Mouse (Mus musculus): ENCODE measurements at regions not wholly inside any gene's neighbourhood (a gene's known extent, or its start where the extent isn't known, plus 50 kb on each side); places are given as distances from the start of the nearest gene placed in this dataset.
"Not testable (repeated sequence)": the region's sequence is repeated elsewhere in the genome, so short reads cannot be mapped to it uniquely, and the experiment has no call there.

DNA sequence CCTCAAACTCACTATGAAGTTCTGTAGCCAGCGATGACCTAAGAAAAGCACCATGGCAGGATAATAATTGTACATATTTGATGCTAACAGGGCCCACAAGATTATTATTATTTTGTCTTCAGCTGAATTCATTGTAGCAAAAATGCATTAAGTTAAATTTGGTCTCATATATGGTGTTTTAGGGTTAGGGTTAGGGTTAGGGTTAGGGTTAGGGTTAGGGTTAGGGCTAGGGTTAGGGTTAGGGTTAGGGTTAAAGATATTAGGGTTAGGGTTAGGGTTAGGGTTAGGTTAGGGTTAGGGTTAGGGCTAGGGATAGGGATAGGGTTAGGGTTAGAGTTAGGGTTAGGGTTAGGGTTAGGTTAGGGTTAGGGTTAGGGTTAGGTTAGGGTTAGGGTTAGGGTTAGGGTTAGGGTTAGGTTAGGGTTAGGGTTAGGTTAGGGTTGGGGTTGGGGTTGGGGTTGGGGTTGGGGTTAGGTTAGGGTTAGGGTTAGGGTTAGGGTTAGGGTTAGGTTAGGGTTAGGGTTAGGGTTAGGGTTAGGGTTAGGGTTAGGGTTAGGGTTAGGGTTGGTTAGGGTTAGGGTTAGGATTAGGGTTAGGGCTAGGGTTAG is 62.0 kb upstream of the Adgrl2 start:
- not testable (repeated sequence) for TF ChIP-seq CTCF (conservative IDR thresholded peaks at IDR 0.05; ENCODE audit: low read length); NANOG (IDR thresholded peaks at IDR 0.05; ENCODE audit: borderline replicate concordance, low read length); POU5F1 (IDR thresholded peaks at IDR 0.05; ENCODE audit: borderline replicate concordance, low read length)
